Mouse (Mus musculus) layer of hippocampus, adult 9-11 months (tissue): ENCODE results near the gene Sdhc.
"Not testable (repeated sequence)": the region's sequence is repeated elsewhere in the genome, so short reads cannot be mapped to it uniquely, and the experiment has no call there.

Experiments used
- DNase-seq: peaks from one replicate; pipeline ENCODE4 v3.0.0; 2022

Sdhc gene

GRCm38 (mm10) chr1:171078419-171078818 is 72.0 kb downstream of the Sdhc start:
- DNase-seq = not testable (repeated sequence)

GRCm38 (mm10) chr1:171077955-171078354 is 72.4 kb downstream of the Sdhc start:
- not testable (repeated sequence) for DNase-seq

GRCm38 (mm10) chr1:171077192-171077591 is 73.2 kb downstream of the Sdhc start:
- not testable (repeated sequence) for DNase-seq
